Mouse (Mus musculus): ENCODE measurements around the gene Bphl.

DNA sequence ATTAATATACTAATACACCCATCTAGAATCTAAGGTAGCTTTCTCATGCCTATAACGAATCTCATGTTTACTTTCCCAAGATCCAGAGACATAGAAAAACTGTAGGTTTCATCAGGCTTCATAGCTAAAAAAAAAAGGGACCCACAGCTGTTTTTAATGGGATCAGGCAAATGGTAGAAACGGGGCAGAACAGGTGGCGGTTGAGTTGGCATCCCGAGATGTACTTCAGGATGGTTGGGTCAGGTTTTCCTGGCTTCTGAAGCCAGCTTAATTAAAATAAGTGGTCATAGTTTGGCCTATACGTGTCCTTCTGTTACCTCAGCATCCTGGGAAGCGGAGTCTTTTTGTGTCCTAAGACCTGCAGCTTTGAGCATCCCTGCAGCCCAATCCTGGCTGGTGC lies 34.4 kb downstream of the Bphl start:
- TF ChIP-seq CTCF (IDR thresholded peaks at IDR 0.05; ENCODE audit: borderline replicate concordance, insufficient read depth, low read depth, low read length) (no peak), POLR2A (IDR thresholded peaks at IDR 0.05; ENCODE audit: borderline replicate concordance, insufficient read depth, low read length) (no peak)
